Mouse (Mus musculus): Measurements from ENCODE around the gene Ppargc1a.

The Ppargc1a gene

GRCm38 (mm10) chr5:51416377-51416776 is 151.1 kb downstream of the Ppargc1a start:
- no peak for DNase-seq (ENCODE audit: low read depth, low spot score)

DNA sequence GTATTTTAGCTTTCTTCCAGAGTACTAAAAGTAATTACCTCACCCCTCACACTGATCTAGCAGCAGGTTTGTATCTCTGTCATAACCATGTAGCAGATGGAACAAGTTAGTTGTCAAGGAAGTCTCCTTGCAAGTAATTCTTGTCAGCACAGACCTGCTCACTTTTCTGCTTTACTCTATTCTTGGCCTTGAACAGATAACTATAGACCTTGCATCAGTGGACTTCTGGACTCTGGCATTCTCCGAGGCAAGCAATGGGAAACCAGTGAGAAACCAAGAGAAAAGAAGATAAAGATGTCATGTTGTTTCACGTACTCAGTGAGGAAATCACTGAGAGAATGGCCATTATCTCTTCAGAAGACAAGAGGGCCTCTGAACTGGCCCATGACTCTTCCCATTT is 152.1 kb downstream of the Ppargc1a start:
- DNase-seq (ENCODE audit: low read depth, low spot score): no peak

- peak; percentile 47 for DNase-seq (ENCODE audit: low read depth, low spot score)
Measured at GRCm38 (mm10) chr5:51412303-51413117, 155.0 kb downstream of the Ppargc1a start.

GRCm38 (mm10) chr5:51410006-51410405 is 157.5 kb downstream of the Ppargc1a start:
- DNase-seq (ENCODE audit: low read depth, low spot score): no peak

DNA sequence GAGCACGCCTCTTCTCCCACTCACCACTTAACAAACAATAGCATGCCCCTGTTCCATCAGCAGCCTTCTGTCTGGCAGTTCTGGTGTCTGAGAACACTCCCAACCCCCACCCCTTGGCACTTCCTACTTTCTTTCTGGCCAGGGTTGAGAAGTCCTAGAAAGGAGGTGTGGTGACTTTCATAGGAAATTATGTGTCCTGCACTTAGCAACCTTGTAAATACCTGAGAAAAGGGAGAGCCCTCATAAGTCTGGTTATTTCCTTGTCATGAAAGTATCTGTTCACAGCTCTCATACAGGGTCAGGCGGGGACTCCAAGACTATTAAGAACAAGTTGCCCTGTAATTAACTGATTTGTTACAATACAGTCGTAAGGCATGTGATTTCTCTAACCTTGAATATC is 161.1 kb downstream of the Ppargc1a start:
- DNase-seq (ENCODE audit: low read depth, low spot score): no peak

Data from mesoderm, embryonic 11.5 days (tissue).